Mouse (Mus musculus) E14TG2a.4 (cell line): ENCODE measurements around the gene Nags.
A peak's percentile ranks its signal among the peaks of the same experiment; 100 is the strongest.

Experiments
- H3K27me3 ChIP-seq: 2 replicates; pipeline ENCODE4 v1.6.1; 2014; ENCODE audit warnings: low read length, control low read depth; ENCODE audit not compliant: insufficient read depth
- H3K36me3 ChIP-seq: 2 replicates; pipeline ENCODE4 v1.6.1; 2014; ENCODE audit warnings: low read length, control low read depth; ENCODE audit not compliant: insufficient read depth
- H3K4me1 ChIP-seq: replicated peaks from 2 replicates; pipeline ENCODE4 v1.6.1; 2014; ENCODE audit warnings: low read depth, low read length, control low read depth
- H3K4me3 ChIP-seq: replicated peaks from 2 replicates; pipeline ENCODE4 v1.5.1; 2014; ENCODE audit warnings: mild to moderate bottlenecking, low read length
- H3K9me3 ChIP-seq: 2 replicates; pipeline ENCODE4 v1.6.1; 2014; ENCODE audit warnings: low read length, control low read depth
- CTCF ChIP-seq: conservative IDR thresholded peaks from 2 replicates; pipeline ENCODE4 v1.5.1; 2014; ENCODE audit warnings: low read length
- NANOG ChIP-seq: IDR thresholded peaks from 2 replicates; pipeline ENCODE4 v1.6.1; 2014; ENCODE audit warnings: borderline replicate concordance, low read length, mixed read lengths
- POU5F1 ChIP-seq: IDR thresholded peaks from 2 replicates; pipeline ENCODE4 v1.6.1; 2014; ENCODE audit warnings: low read length, borderline replicate concordance

The Nags gene

DNA sequence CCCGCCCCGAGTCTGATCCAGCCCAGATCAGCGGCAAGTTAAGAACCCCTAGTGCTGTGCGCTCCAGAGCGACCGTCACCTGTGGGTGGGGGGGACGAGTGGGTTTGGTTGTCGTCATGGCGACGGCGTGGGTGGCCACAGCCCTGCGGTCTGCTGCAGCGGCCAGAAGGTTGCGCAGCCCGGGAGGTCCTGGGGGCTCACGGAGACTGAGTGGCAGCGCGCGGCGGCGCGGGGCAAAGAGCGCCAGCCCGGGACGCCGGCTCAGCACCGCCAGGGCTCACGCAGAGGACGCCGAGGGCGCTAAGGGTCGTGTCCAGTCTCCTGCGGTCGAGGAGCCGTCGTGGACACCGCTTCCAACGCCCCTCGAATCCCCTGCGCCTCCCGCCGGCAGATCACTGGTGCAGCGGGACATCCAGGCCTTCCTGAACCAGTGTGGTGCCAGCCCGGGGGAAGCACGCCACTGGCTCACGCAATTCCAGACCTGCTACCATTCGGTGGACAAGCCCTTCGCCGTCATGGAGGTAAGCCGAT, at the start of gene Nags:
Nags (plus strand) TSS at position 43 of the 531 bp plus-strand sequence.
- Histone ChIP-seq H3K36me3 (no peaks in the 10 kb centered on the region), H3K27me3 (peaks cover 55% of the 10 kb centered on the region), H3K9me3 (no peaks in the 10 kb centered on the region), H3K4me3 (peak within 1 kb of the TSS; percentile 76), H3K4me1 (peaks cover 56% of the 10 kb centered on the region)
- TF ChIP-seq NANOG = no peak
- TF ChIP-seq POU5F1 = no peak
- no peak for TF ChIP-seq CTCF

DNA sequence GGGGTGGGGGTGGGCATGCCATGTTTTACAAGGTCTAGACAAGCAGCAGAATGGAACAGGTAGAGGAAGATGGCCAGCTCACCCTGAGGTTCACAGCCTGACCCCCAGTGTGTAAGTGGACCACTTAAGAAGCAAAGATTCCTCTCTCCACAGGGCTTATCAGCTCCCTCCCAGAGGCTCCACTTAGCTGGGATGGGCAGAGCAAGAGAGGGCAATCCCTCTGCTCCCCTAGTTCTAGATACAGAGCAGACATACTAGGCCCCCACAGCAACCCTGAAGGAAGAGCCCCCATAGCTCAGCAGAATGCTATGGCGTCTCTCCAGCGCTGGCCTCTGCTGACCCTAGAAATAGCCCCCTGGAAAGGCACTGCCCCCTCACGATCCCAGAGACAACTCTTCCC, 49.6 kb upstream of the Nags start:
- Histone ChIP-seq H3K4me1 (peaks cover 26% of the 10 kb centered on the region), H3K4me3 (no peak overlapping the region), H3K9me3 (no peaks in the 10 kb centered on the region), H3K27me3 (peaks cover 59% of the 10 kb centered on the region), H3K36me3 (no peaks in the 10 kb centered on the region)
- TF ChIP-seq CTCF = no peak
- TF ChIP-seq POU5F1 = no peak
- no peak for TF ChIP-seq NANOG

GRCm38 (mm10) chr11:102096446-102096845, 48.9 kb upstream of the Nags start:
- peaks cover 26% of the 10 kb centered on the region for H3K4me1 ChIP-seq
- H3K4me3 ChIP-seq = peak overlapping the region; percentile 66
- TF ChIP-seq POU5F1 (no peak), NANOG (no peak), CTCF (no peak)
- no peaks in the 10 kb centered on the region for H3K36me3 ChIP-seq
- H3K27me3 ChIP-seq = peaks cover 65% of the 10 kb centered on the region
- no peaks in the 10 kb centered on the region for H3K9me3 ChIP-seq

DNA sequence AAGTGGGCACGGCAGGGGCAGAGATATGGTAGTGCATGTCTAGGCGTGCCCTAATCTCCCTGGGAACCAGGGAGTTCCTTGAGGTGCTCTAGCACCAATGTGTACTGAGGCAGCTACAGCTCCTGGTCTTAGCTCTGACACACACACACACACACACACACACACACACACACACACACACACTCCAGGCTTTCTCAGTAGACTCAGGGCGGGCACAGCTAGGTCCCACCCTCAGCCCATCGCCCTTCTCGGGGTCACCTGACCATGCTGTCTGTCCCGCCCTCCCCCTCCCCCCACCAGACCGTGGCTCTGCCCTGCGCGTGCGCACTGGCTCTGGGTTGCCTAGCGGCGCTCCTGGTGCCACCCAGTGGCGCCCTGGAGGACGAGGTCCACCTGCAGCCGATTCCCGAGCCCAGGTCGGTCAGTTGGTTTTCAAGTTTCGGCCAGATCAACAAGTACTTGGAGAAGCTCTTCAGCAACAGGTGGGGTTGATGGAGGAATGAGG, 48.4 kb upstream of the Nags start:
- no peak for TF ChIP-seq NANOG
- 0 out of 2 replicates have a peak, but pooled peaks have one; percentile 3 for TF ChIP-seq CTCF
- TF ChIP-seq POU5F1 = no peak
- no peaks in the 10 kb centered on the region for H3K9me3 ChIP-seq
- no peaks in the 10 kb centered on the region for H3K36me3 ChIP-seq
- H3K4me1 ChIP-seq = peaks cover 26% of the 10 kb centered on the region
- H3K4me3 ChIP-seq = peak overlapping the region; percentile 66
- H3K27me3 ChIP-seq = peaks cover 65% of the 10 kb centered on the region

GRCm38 (mm10) chr11:102101219-102101618, 44.1 kb upstream of the Nags start, which contains the start of gene Ppy:
Ppy (minus strand) TSS chr11:102101319.
- Histone ChIP-seq H3K9me3 (no peaks in the 10 kb centered on the region), H3K36me3 (no peaks in the 10 kb centered on the region), H3K27me3 (peaks cover 84% of the 10 kb centered on the region), H3K4me3 (no peak within 1 kb of the TSS), H3K4me1 (peaks cover 21% of the 10 kb centered on the region)
- no peak for TF ChIP-seq NANOG
- TF ChIP-seq CTCF = no peak

GRCm38 (mm10) chr11:102102485-102103258, 42.6 kb upstream of the Nags start:
- H3K4me1 ChIP-seq = peaks cover 22% of the 10 kb centered on the region
- H3K4me3 ChIP-seq = no peak overlapping the region
- H3K9me3 ChIP-seq = no peaks in the 10 kb centered on the region
- H3K36me3 ChIP-seq = no peaks in the 10 kb centered on the region
- no peak for TF ChIP-seq NANOG
- peak; percentile 82 for TF ChIP-seq CTCF
- no peak for TF ChIP-seq POU5F1
- H3K27me3 ChIP-seq = peaks cover 94% of the 10 kb centered on the region

- Histone ChIP-seq H3K4me3 (peak overlapping the region; percentile 72), H3K36me3 (no peaks in the 10 kb centered on the region), H3K9me3 (no peaks in the 10 kb centered on the region), H3K4me1 (peaks cover 24% of the 10 kb centered on the region), H3K27me3 (peaks cover 77% of the 10 kb centered on the region)
- TF ChIP-seq CTCF = no peak
- TF ChIP-seq POU5F1 = no peak
- TF ChIP-seq NANOG = no peak
Measured at GRCm38 (mm10) chr11:102106911-102107310, 38.4 kb upstream of the Nags start.

- Histone ChIP-seq H3K9me3 (no peaks in the 10 kb centered on the region), H3K27me3 (peaks cover 72% of the 10 kb centered on the region), H3K36me3 (no peaks in the 10 kb centered on the region), H3K4me3 (peak within 1 kb of the TSS; percentile 72), H3K4me1 (peaks cover 19% of the 10 kb centered on the region)
- TF ChIP-seq CTCF (no peak), NANOG (no peak), POU5F1 (no peak)
Measured at GRCm38 (mm10) chr11:102107732-102108131, 37.6 kb upstream of the Nags start, which contains the start of gene Pyy. Pyy (minus strand) TSS chr11:102107832.

DNA sequence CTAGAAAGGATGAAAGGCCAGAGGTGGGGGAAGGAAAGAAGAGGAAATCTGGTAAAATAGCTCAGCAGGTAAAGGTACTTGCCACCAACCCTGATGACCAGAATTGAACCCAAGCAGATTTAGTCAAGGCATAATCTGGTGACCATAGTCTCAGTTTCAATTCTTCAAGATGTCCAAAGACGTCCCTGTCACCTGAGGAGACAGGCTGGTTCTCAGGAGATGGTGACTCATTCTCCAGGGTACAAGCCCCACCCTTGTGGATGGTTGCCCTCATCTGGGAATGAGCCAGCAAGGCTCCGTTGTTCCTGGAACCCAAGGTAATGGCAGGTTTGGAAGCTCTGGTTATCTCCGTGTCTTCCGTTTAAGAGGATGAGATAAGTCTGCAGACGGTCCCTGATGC, 33.7 kb upstream of the Nags start:
- peaks cover 15% of the 10 kb centered on the region for H3K4me1 ChIP-seq
- H3K9me3 ChIP-seq = no peaks in the 10 kb centered on the region
- peaks cover 42% of the 10 kb centered on the region for H3K27me3 ChIP-seq
- TF ChIP-seq POU5F1 (no peak), NANOG (no peak), CTCF (no peak)
- no peak overlapping the region for H3K4me3 ChIP-seq
- H3K36me3 ChIP-seq = no peaks in the 10 kb centered on the region
